Mouse (Mus musculus): ENCODE results near the gene Srsx.
"Not testable (repeated sequence)": the region's sequence is repeated elsewhere in the genome, so short reads cannot be mapped to it uniquely, and the experiment has no call there.

Srsx gene

GRCm38 (mm10) chrX:123222381-123222780 is at the start of gene Srsx:
Gene Srsx, minus strand, starts transcription at chrX:123222481.
- DNase-seq (ENCODE audit: low spot score): not testable (repeated sequence)

- not testable (repeated sequence) for DNase-seq (ENCODE audit: low spot score)
Measured at GRCm38 (mm10) chrX:123246807-123247206, 24.5 kb upstream of the Srsx start, which contains the start of gene Gm17577. Gene Gm17577, minus strand, starts transcription at chrX:123246907.
